Mouse (Mus musculus): ENCODE measurements around the gene Tnks2.

DNA sequence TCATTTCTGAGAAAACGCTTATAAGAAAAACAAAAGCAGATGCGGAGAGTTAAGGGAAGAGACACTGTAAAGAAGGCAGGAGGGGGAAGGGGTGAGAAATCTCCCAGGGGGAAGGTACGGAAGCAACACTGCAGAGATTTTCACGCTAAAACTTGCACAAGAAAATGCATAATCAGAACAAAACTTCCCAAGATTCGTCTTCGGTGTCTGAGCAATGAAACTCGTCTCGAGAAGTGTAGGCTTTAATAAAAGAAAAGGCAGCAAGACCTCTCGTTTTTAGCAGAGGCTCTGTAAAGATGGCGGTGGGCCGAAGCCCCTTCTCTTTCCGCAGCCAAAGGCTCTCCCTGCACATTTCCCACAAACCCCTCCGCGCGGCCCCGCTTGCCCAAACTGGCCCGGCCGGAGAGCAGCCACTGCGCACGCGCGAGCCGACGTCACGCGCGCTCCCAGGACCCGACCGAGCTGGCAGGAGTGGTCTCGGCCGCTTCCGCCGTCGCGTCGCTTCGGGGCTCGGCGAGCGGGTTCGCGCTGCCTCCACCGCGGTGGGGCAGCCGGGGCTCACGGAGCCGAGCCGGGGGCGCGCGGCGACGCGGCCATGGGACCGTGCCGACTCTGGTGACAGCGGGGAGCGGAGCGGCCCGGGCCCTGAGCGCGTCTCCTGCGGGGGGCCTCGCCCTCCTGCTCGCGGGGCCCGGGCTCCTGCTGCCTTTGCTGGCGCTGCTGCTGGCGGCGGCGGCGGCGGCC is at the start of gene Tnks2:
- no peak for TF ChIP-seq CTCF (conservative IDR thresholded peaks at IDR 0.05 in 1 of 2, IDR thresholded peaks at IDR 0.05 in 1 of 2; ENCODE audit: low read depth in 2 of 2, low read length in 2 of 2)
- peak; percentile 68 for TF ChIP-seq HCFC1 (IDR thresholded peaks at IDR 0.05; ENCODE audit: low read depth, low read length)
- peak; percentile 27 for TF ChIP-seq USF1 (IDR thresholded peaks at IDR 0.05; ENCODE audit: low read depth, low read length)
- no peak for TF ChIP-seq EP300 (IDR thresholded peaks at IDR 0.05; ENCODE audit: low read length)
- TF ChIP-seq MAFK (IDR thresholded peaks at IDR 0.05; ENCODE audit: insufficient replicate concordance, low read length): no peak
- peak; percentile 86 for TF ChIP-seq POLR2A (IDR thresholded peaks at IDR 0.05; ENCODE audit: low read depth, low read length)
- no peak for TF ChIP-seq JUND (conservative IDR thresholded peaks at IDR 0.05; ENCODE audit: low read depth, low read length)
- no peak for TF ChIP-seq GABPA (IDR thresholded peaks at IDR 0.05; ENCODE audit: insufficient replicate concordance, low read depth, low read length)
- TF ChIP-seq SMC3 (IDR thresholded peaks at IDR 0.05; ENCODE audit: low read depth, low read length): no peak
- TF ChIP-seq ZC3H11A (IDR thresholded peaks at IDR 0.05; ENCODE audit: low read depth, low read length): no peak
